8 mouse cellular contexts compared by ENCODE assay signal in genomic region chr15:78514393-78515146, GRCm38 (mm10). TPM values are rescaled to one million over a fixed set of nuclear protein-coding genes. Genes with fewer than 3 reads are reported as not detected.
A peak's percentile ranks its signal among the peaks of the same experiment; 100 is the strongest.
DNase-seq lines count a peak whose midpoint lies in the region; ATAC-seq and TF ChIP-seq lines count a peak whose summit lies in the region.

No protein-coding gene starts in this region.

- H3K27ac ChIP-seq in hindbrain, embryonic 10.5 days = peak overlapping the region; percentile 60
- no peak overlapping the region for H3K27ac ChIP-seq in hindbrain, embryonic 12.5 days
- H3K27ac ChIP-seq in hindbrain, postnatal 0 days = no peak overlapping the region
- no peak overlapping the region for H3K27ac ChIP-seq in left cerebral cortex, adult 2 months

- no peak; the same call in 1 of the 2 replicates for ATAC-seq in hindbrain, embryonic 12.5 days (ENCODE audit: low FRiP score)
- peak; percentile 63 for ATAC-seq in hindbrain, postnatal 0 days
- ATAC-seq in megakaryocyte progenitor cell, adult 5-6 weeks (replicated peaks; ENCODE audit: poor library complexity) = peak; percentile 69

- H3K9me3 ChIP-seq in hindbrain, embryonic 10.5 days = no peaks in the 10 kb centered on the region
- no peaks in the 10 kb centered on the region for H3K9me3 ChIP-seq in hindbrain, embryonic 12.5 days (replicated peaks)
- H3K9me3 ChIP-seq in hindbrain, postnatal 0 days (ENCODE audit: low read length) = no peaks in the 10 kb centered on the region

- H3K27me3 ChIP-seq in hindbrain, embryonic 10.5 days (ENCODE audit: insufficient read depth, poor library complexity, severe bottlenecking) = no peaks in the 10 kb centered on the region
- peaks cover 2% of the 10 kb centered on the region; the same call in 1 of the 2 replicates for H3K27me3 ChIP-seq in hindbrain, embryonic 12.5 days
- H3K27me3 ChIP-seq in hindbrain, postnatal 0 days (ENCODE audit: insufficient read depth, low read length) = no peaks in the 10 kb centered on the region

- H3K4me1 ChIP-seq in hindbrain, embryonic 10.5 days (replicated peaks) = peaks cover 38% of the 10 kb centered on the region
- peaks cover 13% of the 10 kb centered on the region for H3K4me1 ChIP-seq in hindbrain, embryonic 12.5 days
- no peaks in the 10 kb centered on the region for H3K4me1 ChIP-seq in hindbrain, postnatal 0 days (ENCODE audit: insufficient read depth, low read length)

- H3K36me3 ChIP-seq in hindbrain, embryonic 10.5 days = no peaks in the 10 kb centered on the region
- H3K36me3 ChIP-seq in hindbrain, embryonic 12.5 days = no peaks in the 10 kb centered on the region
- no peaks in the 10 kb centered on the region for H3K36me3 ChIP-seq in hindbrain, postnatal 0 days (ENCODE audit: insufficient read depth, low read length)

- intact Hi-C loops in left cerebral cortex, adult 2 months (cut with DNase I) = loop anchor here (1.0 to 5.0 kb wide), 3 partner anchors 18 to 68 kb away; no protein-coding TSS in a partner anchor

- H3K4me3 ChIP-seq in hindbrain, embryonic 10.5 days = no peak overlapping the region
- H3K4me3 ChIP-seq in hindbrain, embryonic 12.5 days = no peak overlapping the region
- H3K4me3 ChIP-seq in hindbrain, postnatal 0 days (ENCODE audit: low read length) = no peak overlapping the region
- H3K4me3 ChIP-seq in left cerebral cortex, adult 2 months = no peak overlapping the region

- peak; percentile 96 for TF ChIP-seq CTCF in hindbrain, postnatal 0 days (IDR thresholded peaks at IDR 0.05; ENCODE audit: low read depth)
- peak; percentile 98 for TF ChIP-seq CTCF in left cerebral cortex, adult 2 months (IDR thresholded peaks at IDR 0.05)

- peak; percentile 79 for DNase-seq in hindbrain, embryonic 10.5 days (ENCODE audit: low spot score)
- peak; percentile 76 for DNase-seq in cerebellum, adult 9-11 months
- peak; percentile 58 to 94 for DNase-seq in frontal cortex, adult 2 months (ENCODE audit: extremely low spot score in 1 of 2, low spot score in 1 of 2)
- DNase-seq in hindbrain, postnatal 0 days (ENCODE audit: low spot score) = peak; percentile 88
- peak; percentile 75 to 81 for DNase-seq in left cerebral cortex, adult 2 months (ENCODE audit: extremely low spot score in 1 of 2, low spot score in 2 of 2)
- DNase-seq in spleen, adult 18-20 months = peak; percentile 57 to 79

- no peak overlapping the region for H3K4me2 ChIP-seq in hindbrain, embryonic 12.5 days (replicated peaks)
- H3K4me2 ChIP-seq in hindbrain, postnatal 0 days (ENCODE audit: low read depth, low read length) = no peak overlapping the region

- 32% methylated on average over 7 of the region's 7 CpGs for WGBS in hindbrain, embryonic 10.5 days
- WGBS in hindbrain, embryonic 12.5 days = 33% methylated on average over 7 of the region's 7 CpGs
- WGBS in hindbrain, postnatal 0 days = 28% methylated on average over 7 of the region's 7 CpGs

- no peak overlapping the region for H3K9ac ChIP-seq in hindbrain, embryonic 12.5 days
- H3K9ac ChIP-seq in hindbrain, postnatal 0 days (replicated peaks; ENCODE audit: low read length) = no peak overlapping the region

RNA-seq across cellular contexts. Expression of gene C1qtnf6, which starts 16.6 kb away (rescaled TPM):
- polyA plus RNA-seq in hindbrain, embryonic 10.5 days (2016; fragmentation: Nextera tagmentation; extraction: Ambion mirVana) = 9.8 and 9.9 TPM in 2 replicates
- 11.6 and 13.0 TPM in 2 replicates for polyA plus RNA-seq in hindbrain, embryonic 12.5 days (2016; fragmentation: Nextera tagmentation; extraction: Ambion mirVana)
- polyA plus RNA-seq in frontal cortex, adult 2 months (2012; rRNA removed) = 4.7 and 4.9 TPM in 2 replicates
- 3.1 and 6.1 TPM in 2 replicates for total RNA-seq in hindbrain, postnatal 0 days (2014; rRNA removed)
- 10.0 and 10.2 TPM in 2 replicates for polyA plus RNA-seq in hindbrain, postnatal 0 days (2015; fragmentation: Nextera tagmentation; extraction: Ambion mirVana)
- 1 to 10 TPM; 1.3 to 1.6 TPM for total RNA-seq in left cerebral cortex, adult 2 months (2021)
- 4.8 and 5.3 TPM in 2 replicates for total RNA-seq in megakaryocyte progenitor cell, adult 5-6 weeks (2015)
- 0.30 and 0.46 TPM in 2 replicates for total RNA-seq in megakaryocyte progenitor cell, adult 5-6 weeks (2017)

RNA-seq across cellular contexts. Expression of gene Il2rb, which starts 19.5 kb away (rescaled TPM):
- not detected in 2 replicates for polyA plus RNA-seq in hindbrain, embryonic 10.5 days (2016; fragmentation: Nextera tagmentation; extraction: Ambion mirVana)
- 0.07 and 0.14 TPM in 2 replicates for polyA plus RNA-seq in hindbrain, embryonic 12.5 days (2016; fragmentation: Nextera tagmentation; extraction: Ambion mirVana)
- 0.18 and 0.29 TPM in 2 replicates for polyA plus RNA-seq in frontal cortex, adult 2 months (2012; rRNA removed)
- 0.10 and 0.29 TPM in 2 replicates for total RNA-seq in hindbrain, postnatal 0 days (2014; rRNA removed)
- polyA plus RNA-seq in hindbrain, postnatal 0 days (2015; fragmentation: Nextera tagmentation; extraction: Ambion mirVana) = 0.40 and 0.58 TPM in 2 replicates
- total RNA-seq in left cerebral cortex, adult 2 months (2021) = under 1 TPM in 1 of 2 experiments, not detected in 1; 0.07 TPM
- 0.54 TPM in 2 replicates for total RNA-seq in megakaryocyte progenitor cell, adult 5-6 weeks (2015)
- total RNA-seq in megakaryocyte progenitor cell, adult 5-6 weeks (2017) = 0.04 and 0.10 TPM in 2 replicates

RNA-seq across cellular contexts. Expression of gene Sstr3, which starts 29.9 kb away (rescaled TPM):
- 0.04 and 0.22 TPM in 2 replicates for polyA plus RNA-seq in hindbrain, embryonic 10.5 days (2016; fragmentation: Nextera tagmentation; extraction: Ambion mirVana)
- 0.09 and 0.57 TPM in 2 replicates for polyA plus RNA-seq in hindbrain, embryonic 12.5 days (2016; fragmentation: Nextera tagmentation; extraction: Ambion mirVana)
- polyA plus RNA-seq in frontal cortex, adult 2 months (2012; rRNA removed) = 18.5 and 24.4 TPM in 2 replicates
- total RNA-seq in hindbrain, postnatal 0 days (2014; rRNA removed) = 3.1 and 4.0 TPM in 2 replicates
- 0.97 and 1.0 TPM in 2 replicates for polyA plus RNA-seq in hindbrain, postnatal 0 days (2015; fragmentation: Nextera tagmentation; extraction: Ambion mirVana)
- total RNA-seq in left cerebral cortex, adult 2 months (2021) = 10 to 100 TPM; 20.8 to 22.9 TPM
- total RNA-seq in megakaryocyte progenitor cell, adult 5-6 weeks (2015) = not detected in 2 replicates
- total RNA-seq in megakaryocyte progenitor cell, adult 5-6 weeks (2017) = not detected in 2 replicates

RNA-seq across cellular contexts. Expression of gene Tmprss6, which starts 46.1 kb away (rescaled TPM):
- polyA plus RNA-seq in hindbrain, embryonic 10.5 days (2016; fragmentation: Nextera tagmentation; extraction: Ambion mirVana) = not detected in 2 replicates
- 0.14 TPM in 1 of 2 replicates, not detected in the other for polyA plus RNA-seq in hindbrain, embryonic 12.5 days (2016; fragmentation: Nextera tagmentation; extraction: Ambion mirVana)
- 0.16 and 0.17 TPM in 2 replicates for polyA plus RNA-seq in frontal cortex, adult 2 months (2012; rRNA removed)
- total RNA-seq in hindbrain, postnatal 0 days (2014; rRNA removed) = 0.25 and 0.42 TPM in 2 replicates
- 0.32 and 0.44 TPM in 2 replicates for polyA plus RNA-seq in hindbrain, postnatal 0 days (2015; fragmentation: Nextera tagmentation; extraction: Ambion mirVana)
- under 1 TPM in 1 of 2 experiments, not detected in 1; 0.87 TPM for total RNA-seq in left cerebral cortex, adult 2 months (2021)
- not detected in 2 replicates for total RNA-seq in megakaryocyte progenitor cell, adult 5-6 weeks (2015)
- not detected in 2 replicates for total RNA-seq in megakaryocyte progenitor cell, adult 5-6 weeks (2017)

RNA-seq across cellular contexts. Expression of gene Rac2, which starts 58.0 kb away (rescaled TPM):
- 7.8 and 8.1 TPM in 2 replicates for polyA plus RNA-seq in hindbrain, embryonic 10.5 days (2016; fragmentation: Nextera tagmentation; extraction: Ambion mirVana)
- 4.9 and 5.7 TPM in 2 replicates for polyA plus RNA-seq in hindbrain, embryonic 12.5 days (2016; fragmentation: Nextera tagmentation; extraction: Ambion mirVana)
- 2.7 and 4.7 TPM in 2 replicates for polyA plus RNA-seq in frontal cortex, adult 2 months (2012; rRNA removed)
- total RNA-seq in hindbrain, postnatal 0 days (2014; rRNA removed) = 2.0 and 3.4 TPM in 2 replicates
- 5.0 and 6.8 TPM in 2 replicates for polyA plus RNA-seq in hindbrain, postnatal 0 days (2015; fragmentation: Nextera tagmentation; extraction: Ambion mirVana)
- 1 to 10 TPM in 1 of 2 experiments, under 1 TPM in 1; 0.98 to 3.9 TPM for total RNA-seq in left cerebral cortex, adult 2 months (2021)
- total RNA-seq in megakaryocyte progenitor cell, adult 5-6 weeks (2015) = 402 and 432 TPM in 2 replicates
- total RNA-seq in megakaryocyte progenitor cell, adult 5-6 weeks (2017) = 164 and 243 TPM in 2 replicates
